Mouse (Mus musculus) G1E (cell line): ENCODE measurements around the gene Spib. TPM values are rescaled to one million over a fixed set of nuclear protein-coding genes. Genes with fewer than 3 reads are reported as not detected.
A peak's percentile ranks its signal among the peaks of the same experiment; 100 is the strongest.

ENCODE experiments used
- ATAC-seq: 2 replicates; pipeline ENCODE4 v1.8.0; 2016; ENCODE audit warnings: mild to moderate bottlenecking; ENCODE audit not compliant: insufficient number of reproducible peaks, poor library complexity, low FRiP score, severe bottlenecking; ENCODE audit errors: extremely low read depth
- DNase-seq: peaks from one replicate; pipeline ENCODE4 v3.0.0; 2012; ENCODE audit warnings: low spot score
- H3K27me3 ChIP-seq: 2 replicates; pipeline ENCODE4 v1.6.1; 2012; ENCODE audit warnings: mild to moderate bottlenecking, low read length, inconsistent platforms; ENCODE audit not compliant: insufficient read depth
- H3K36me3 ChIP-seq: replicated peaks from 2 replicates; pipeline ENCODE3; 2012; ENCODE audit warnings: mild to moderate bottlenecking, inconsistent platforms
- H3K4me1 ChIP-seq: 2 replicates; pipeline ENCODE4 v1.6.1; 2012; ENCODE audit warnings: low read depth, low read length, inconsistent platforms, mixed read lengths; ENCODE audit not compliant: insufficient read depth
- H3K4me3 ChIP-seq: 2 replicates; pipeline ENCODE4 v1.5.1; 2012; ENCODE audit warnings: low read depth, mild to moderate bottlenecking, inconsistent platforms, low read length, moderate library complexity, mixed read lengths
- H3K9me3 ChIP-seq: replicated peaks from 2 replicates; pipeline ENCODE4 v1.6.1; 2012; ENCODE audit warnings: inconsistent platforms
- CTCF ChIP-seq: IDR thresholded peaks from 2 replicates; pipeline ENCODE4 v1.5.1; 2012; ENCODE audit warnings: low read depth, low read length, inconsistent platforms, mixed read lengths
- GATA1 ChIP-seq: IDR thresholded peaks from 2 replicates; pipeline ENCODE4 v1.6.1; 2012; ENCODE audit warnings: borderline replicate concordance, low read length, inconsistent platforms, mixed read lengths
- GATA2 ChIP-seq: IDR thresholded peaks from 2 replicates; pipeline ENCODE4 v1.6.1; 2012; ENCODE audit warnings: low read depth, low read length, inconsistent platforms, borderline replicate concordance
- POLR2AphosphoS5 ChIP-seq: IDR thresholded peaks from 2 replicates; pipeline ENCODE4 v1.6.1; 2012; ENCODE audit warnings: low read depth, low read length, inconsistent platforms; ENCODE audit not compliant: insufficient replicate concordance
- TAL1 ChIP-seq: conservative IDR thresholded peaks from 2 replicates; pipeline ENCODE4 v1.6.1; 2012; ENCODE audit warnings: low read depth, low read length, inconsistent platforms, mixed read lengths
- polyA plus RNA-seq: library from polyadenylated mRNA; stranded (reverse); fragments of >175 nt; gene quantifications from 2 replicates; pipeline ENCODE4 v1.2.3, GENCODE M21; 2012
- total RNA-seq, 2 experiments: library from RNA; stranded (forward) in 1 of 2; stranded (reverse) in 1 of 2; fragments of 200-1000 nt in 1 of 2; fragments of >200 nt in 1 of 2; fragmentation: Nextera tagmentation in 1 of 2; gene quantifications; 2 replicates each; pipeline ENCODE4 v1.2.3; 2014 to 2017

Gene Spib
- total and polyA plus RNA-seq, 3 experiments: not detected

- no peak for DNase-seq
- no peaks in the 10 kb centered on the region for H3K9me3 ChIP-seq
- H3K36me3 ChIP-seq: peaks cover 54% of the 10 kb centered on the region
- H3K4me1 ChIP-seq: peaks cover 34% of the 10 kb centered on the region
- no peak overlapping the region for H3K4me3 ChIP-seq
- ATAC-seq: no peak
- TF ChIP-seq TAL1 (no peak), GATA1 (no peak), POLR2AphosphoS5 (no peak), CTCF (no peak), GATA2 (no peak)
- H3K27me3 ChIP-seq: peaks cover 3% of the 10 kb centered on the region
Measured at GRCm38 (mm10) chr7:44485572-44486195, 46.2 kb downstream of the Spib start.

DNA sequence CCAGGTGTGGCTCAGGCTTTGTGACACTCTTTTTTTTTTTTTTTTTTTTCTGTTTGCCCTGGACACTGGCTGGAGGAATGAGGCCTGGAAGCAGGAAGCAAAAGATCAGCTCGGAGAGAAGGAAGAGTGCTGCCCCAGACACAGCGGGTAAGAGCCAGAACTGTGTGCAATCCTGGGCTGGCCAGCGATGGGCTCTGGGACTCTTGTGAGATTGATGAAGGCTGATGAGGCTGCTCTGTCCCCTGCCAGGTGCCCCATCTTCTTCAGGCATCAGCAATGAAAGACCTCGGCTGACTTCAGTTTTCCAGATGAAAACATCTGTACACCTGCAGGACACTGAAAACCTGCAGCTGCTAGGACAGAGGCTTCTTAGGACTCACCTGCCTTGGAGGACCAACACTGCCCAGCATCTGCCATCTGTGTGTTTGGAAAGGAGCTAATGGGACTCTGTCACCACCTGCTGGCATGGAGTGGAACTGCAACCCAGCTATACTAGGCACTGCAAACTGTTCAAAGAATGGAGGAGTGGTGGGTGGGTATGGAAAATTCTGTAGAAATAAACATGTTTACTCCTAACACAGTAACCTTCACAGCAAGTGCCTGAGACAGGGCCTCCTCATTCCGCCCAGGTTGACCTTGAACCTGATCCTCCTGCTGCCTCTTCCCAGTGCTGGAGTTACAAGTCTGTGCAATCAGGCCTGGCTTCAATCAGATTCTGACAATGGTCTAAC lies 46.9 kb downstream of the Spib start:
- peaks cover 34% of the 10 kb centered on the region for H3K4me1 ChIP-seq
- no peak overlapping the region for H3K4me3 ChIP-seq
- H3K9me3 ChIP-seq: no peaks in the 10 kb centered on the region
- ATAC-seq: no peak
- peak; percentile 37 for DNase-seq
- no peak for TF ChIP-seq TAL1
- peak; percentile 100 for TF ChIP-seq CTCF
- TF ChIP-seq GATA1: no peak
- H3K27me3 ChIP-seq: peaks cover 7% of the 10 kb centered on the region
- peaks cover 47% of the 10 kb centered on the region for H3K36me3 ChIP-seq

GRCm38 (mm10) chr7:44484109-44484508 lies 47.8 kb downstream of the Spib start:
- TF ChIP-seq GATA1 (no peak), POLR2AphosphoS5 (no peak), TAL1 (no peak), GATA2 (no peak), CTCF (no peak)

GRCm38 (mm10) chr7:44482836-44483435 lies 48.9 kb downstream of the Spib start:
- peaks cover 28% of the 10 kb centered on the region for H3K36me3 ChIP-seq
- TF ChIP-seq CTCF (no peak), GATA2 (no peak), TAL1 (peak; percentile 78), GATA1 (no peak)
- DNase-seq: peak; percentile 70
- peaks cover 21% of the 10 kb centered on the region for H3K27me3 ChIP-seq
- ATAC-seq: peak; percentile 96
- no peaks in the 10 kb centered on the region for H3K9me3 ChIP-seq
- no peak overlapping the region; the same call in 1 of the 2 replicates for H3K4me3 ChIP-seq
- peaks cover 40% of the 10 kb centered on the region for H3K4me1 ChIP-seq

More at GRCm38 (mm10) chr7:44484109-44484508, 47.8 kb downstream of the Spib start:
- DNase-seq (no peak), ATAC-seq (no peak)
- peaks cover 40% of the 10 kb centered on the region for H3K4me1 ChIP-seq
- no peaks in the 10 kb centered on the region for H3K9me3 ChIP-seq
- H3K4me3 ChIP-seq: peak overlapping the region; percentile 29; the same call in 1 of the 2 replicates
- H3K27me3 ChIP-seq: peaks cover 16% of the 10 kb centered on the region
- H3K36me3 ChIP-seq: peaks cover 39% of the 10 kb centered on the region

Other genes starting within 250 kb of the Spib start
- gene Clec11a, start 225.2 kb downstream of the Spib start, total RNA-seq (2014; fragmentation: Nextera tagmentation): 3.1 and 5.3 TPM in 2 replicates
- gene Clec11a, start 225.2 kb downstream of the Spib start, total RNA-seq (2017): 2.6 and 3.3 TPM in 2 replicates
- gene Clec11a, start 225.2 kb downstream of the Spib start, polyA plus RNA-seq: 1.8 and 2.2 TPM in 2 replicates
- 0.08 TPM in 1 of 2 replicates, not detected in the other for gene Shank1, start 221.8 kb downstream of the Spib start, total RNA-seq (2014; fragmentation: Nextera tagmentation)
- under 0.01 and 0.11 TPM in 2 replicates for gene Shank1, start 221.8 kb downstream of the Spib start, total RNA-seq (2017)
- gene Shank1, start 221.8 kb downstream of the Spib start, polyA plus RNA-seq: 0.13 and 0.20 TPM in 2 replicates
- not detected in 2 replicates for gene Syt3, start 148.0 kb downstream of the Spib start, total RNA-seq (2014; fragmentation: Nextera tagmentation)
- not detected in 2 replicates for gene Syt3, start 148.0 kb downstream of the Spib start, total RNA-seq (2017)
- 0.02 TPM in 1 of 2 replicates, not detected in the other for gene Syt3, start 148.0 kb downstream of the Spib start, polyA plus RNA-seq
- 2.5 TPM in 1 of 2 replicates, not detected in the other for gene 1700008O03Rik, start 146.3 kb downstream of the Spib start, total RNA-seq (2014; fragmentation: Nextera tagmentation)
- 0.11 and 0.41 TPM in 2 replicates for gene 1700008O03Rik, start 146.3 kb downstream of the Spib start, total RNA-seq (2017)
- 0.49 and 0.61 TPM in 2 replicates for gene 1700008O03Rik, start 146.3 kb downstream of the Spib start, polyA plus RNA-seq
- gene Lrrc4b, start 103.1 kb downstream of the Spib start, total RNA-seq (2014; fragmentation: Nextera tagmentation): not detected in 2 replicates
- 0.05 TPM in 1 of 2 replicates, not detected in the other for gene Lrrc4b, start 103.1 kb downstream of the Spib start, total RNA-seq (2017)
- gene Lrrc4b, start 103.1 kb downstream of the Spib start, polyA plus RNA-seq: not detected in 2 replicates
- gene Aspdh, start 66.7 kb downstream of the Spib start, total RNA-seq (2014; fragmentation: Nextera tagmentation): not detected in 2 replicates
- not detected in 2 replicates for gene Aspdh, start 66.7 kb downstream of the Spib start, total RNA-seq (2017)
- gene Aspdh, start 66.7 kb downstream of the Spib start, polyA plus RNA-seq: not detected in 2 replicates
- 48.5 and 55.0 TPM in 2 replicates for gene Josd2, start 64.1 kb downstream of the Spib start, total RNA-seq (2014; fragmentation: Nextera tagmentation)
- 22.1 and 27.2 TPM in 2 replicates for gene Josd2, start 64.1 kb downstream of the Spib start, total RNA-seq (2017)
- 162 and 230 TPM in 2 replicates for gene Josd2, start 64.1 kb downstream of the Spib start, polyA plus RNA-seq
- gene Emc10, start 35.5 kb downstream of the Spib start, total RNA-seq (2014; fragmentation: Nextera tagmentation): 33.3 and 33.7 TPM in 2 replicates
- gene Emc10, start 35.5 kb downstream of the Spib start, total RNA-seq (2017): 18.5 and 19.0 TPM in 2 replicates
- 147 and 166 TPM in 2 replicates for gene Emc10, start 35.5 kb downstream of the Spib start, polyA plus RNA-seq
- gene Fam71e1, start 35.5 kb downstream of the Spib start, total RNA-seq (2014; fragmentation: Nextera tagmentation): 6.8 and 12.7 TPM in 2 replicates
- gene Fam71e1, start 35.5 kb downstream of the Spib start, total RNA-seq (2017): 1.3 and 5.5 TPM in 2 replicates
- 6.9 and 7.4 TPM in 2 replicates for gene Fam71e1, start 35.5 kb downstream of the Spib start, polyA plus RNA-seq
- gene Mybpc2, start 7.4 kb downstream of the Spib start, total RNA-seq (2014; fragmentation: Nextera tagmentation): not detected in 2 replicates
- 0.05 TPM in 1 of 2 replicates, not detected in the other for gene Mybpc2, start 7.4 kb downstream of the Spib start, total RNA-seq (2017)
- not detected in 2 replicates for gene Mybpc2, start 7.4 kb downstream of the Spib start, polyA plus RNA-seq
- gene Pold1, start 16.8 kb upstream of the Spib start, total RNA-seq (2014; fragmentation: Nextera tagmentation): 70.1 and 106 TPM in 2 replicates
- gene Pold1, start 16.8 kb upstream of the Spib start, total RNA-seq (2017): 54.6 and 72.4 TPM in 2 replicates
- gene Pold1, start 16.8 kb upstream of the Spib start, polyA plus RNA-seq: 252 and 268 TPM in 2 replicates
- gene Nr1h2, start 21.9 kb upstream of the Spib start, total RNA-seq (2014; fragmentation: Nextera tagmentation): 98.5 and 107 TPM in 2 replicates
- 34.0 and 39.0 TPM in 2 replicates for gene Nr1h2, start 21.9 kb upstream of the Spib start, total RNA-seq (2017)
- gene Nr1h2, start 21.9 kb upstream of the Spib start, polyA plus RNA-seq: 223 and 232 TPM in 2 replicates
- gene Napsa, start 40.3 kb upstream of the Spib start, total RNA-seq (2014; fragmentation: Nextera tagmentation): 1.3 and 2.7 TPM in 2 replicates
- gene Napsa, start 40.3 kb upstream of the Spib start, total RNA-seq (2017): 0.16 and 0.70 TPM in 2 replicates
- 0.10 and 0.35 TPM in 2 replicates for gene Napsa, start 40.3 kb upstream of the Spib start, polyA plus RNA-seq
- gene Kcnc3, start 58.6 kb upstream of the Spib start, total RNA-seq (2014; fragmentation: Nextera tagmentation): 0.53 TPM in 1 of 2 replicates, not detected in the other
- gene Kcnc3, start 58.6 kb upstream of the Spib start, total RNA-seq (2017): 0.05 TPM in 1 of 2 replicates, not detected in the other
- not detected in 2 replicates for gene Kcnc3, start 58.6 kb upstream of the Spib start, polyA plus RNA-seq
- gene Myh14, start 138.8 kb upstream of the Spib start, total RNA-seq (2014; fragmentation: Nextera tagmentation): not detected in 2 replicates
- not detected in 2 replicates for gene Myh14, start 138.8 kb upstream of the Spib start, total RNA-seq (2017)
- not detected in 2 replicates for gene Myh14, start 138.8 kb upstream of the Spib start, polyA plus RNA-seq
- gene Izumo2, start 176.7 kb upstream of the Spib start, total RNA-seq (2014; fragmentation: Nextera tagmentation): not detected in 2 replicates
- not detected in 2 replicates for gene Izumo2, start 176.7 kb upstream of the Spib start, total RNA-seq (2017)
- not detected in 2 replicates for gene Izumo2, start 176.7 kb upstream of the Spib start, polyA plus RNA-seq
- gene Vrk3, start 216.3 kb upstream of the Spib start, total RNA-seq (2014; fragmentation: Nextera tagmentation): 44.9 and 48.7 TPM in 2 replicates
- gene Vrk3, start 216.3 kb upstream of the Spib start, total RNA-seq (2017): 48.8 and 49.0 TPM in 2 replicates
- gene Vrk3, start 216.3 kb upstream of the Spib start, polyA plus RNA-seq: 72.0 and 82.5 TPM in 2 replicates
- 3.9 and 4.1 TPM in 2 replicates for gene Zfp473, start 219.0 kb upstream of the Spib start, total RNA-seq (2014; fragmentation: Nextera tagmentation)
- 4.0 and 4.5 TPM in 2 replicates for gene Zfp473, start 219.0 kb upstream of the Spib start, total RNA-seq (2017)
- 0.14 and 0.33 TPM in 2 replicates for gene Zfp473, start 219.0 kb upstream of the Spib start, polyA plus RNA-seq